Mouse (Mus musculus): ENCODE results near the gene Dock6. TPM values are rescaled to one million over a fixed set of nuclear protein-coding genes. Genes with fewer than 3 reads are reported as not detected.
"Not testable (repeated sequence)": the region's sequence is repeated elsewhere in the genome, so short reads cannot be mapped to it uniquely, and the experiment has no call there.

Gene Dock6
- 0.64 and 1.6 TPM in 2 replicates for total RNA-seq (2015)
- 0.67 and 2.3 TPM in 2 replicates for total RNA-seq (2017)

- ATAC-seq (replicated peaks; ENCODE audit: poor library complexity) = peak; percentile 99
Measured at GRCm38 (mm10) chr9:21852128-21853091, at the start of gene Dock6. TSS of gene Dock6 (minus strand) at chr9:21852635.

GRCm38 (mm10) chr9:21901223-21901820 is 48.9 kb upstream of the Dock6 start:
- peak; percentile 100 for ATAC-seq (replicated peaks; ENCODE audit: poor library complexity)

GRCm38 (mm10) chr9:21889229-21889628 is 36.8 kb upstream of the Dock6 start:
- ATAC-seq (replicated peaks; ENCODE audit: poor library complexity) = peak; percentile 63

GRCm38 (mm10) chr9:21876601-21877000 is 24.2 kb upstream of the Dock6 start:
- ATAC-seq (replicated peaks; ENCODE audit: poor library complexity) = no peak

- no peak for ATAC-seq (replicated peaks; ENCODE audit: poor library complexity)
Measured at GRCm38 (mm10) chr9:21872204-21872603, 19.8 kb upstream of the Dock6 start.

GRCm38 (mm10) chr9:21870879-21871524 is 18.6 kb upstream of the Dock6 start:
- ATAC-seq (replicated peaks; ENCODE audit: poor library complexity) = peak; percentile 73; the same call in 1 of the 2 replicates

- not testable (repeated sequence) for ATAC-seq (replicated peaks; ENCODE audit: poor library complexity)
Measured at GRCm38 (mm10) chr9:21869290-21869689, 16.9 kb upstream of the Dock6 start.

- ATAC-seq (replicated peaks; ENCODE audit: poor library complexity) = no peak
Measured at GRCm38 (mm10) chr9:21867726-21868125, 15.3 kb upstream of the Dock6 start.

- no peak for ATAC-seq (replicated peaks; ENCODE audit: poor library complexity)
Measured at GRCm38 (mm10) chr9:21866641-21867040, 14.2 kb upstream of the Dock6 start.

GRCm38 (mm10) chr9:21865673-21866398 is 13.4 kb upstream of the Dock6 start:
- ATAC-seq (replicated peaks; ENCODE audit: poor library complexity) = no peak

GRCm38 (mm10) chr9:21862181-21862580 is 9.7 kb upstream of the Dock6 start:
- ATAC-seq (replicated peaks; ENCODE audit: poor library complexity) = no peak

- ATAC-seq (replicated peaks; ENCODE audit: poor library complexity) = not testable (repeated sequence)
Measured at GRCm38 (mm10) chr9:21860349-21860748, 7.9 kb upstream of the Dock6 start.

- ATAC-seq (replicated peaks; ENCODE audit: poor library complexity) = peak; percentile 46
Measured at GRCm38 (mm10) chr9:21859606-21860005, 7.2 kb upstream of the Dock6 start.

- ATAC-seq (replicated peaks; ENCODE audit: poor library complexity) = no peak
Measured at GRCm38 (mm10) chr9:21858084-21858483, 5.6 kb upstream of the Dock6 start.

GRCm38 (mm10) chr9:21857501-21857900 is 5.1 kb upstream of the Dock6 start:
- no peak for ATAC-seq (replicated peaks; ENCODE audit: poor library complexity)

- ATAC-seq (replicated peaks; ENCODE audit: poor library complexity) = no peak
Measured at GRCm38 (mm10) chr9:21854894-21855293, 2.5 kb upstream of the Dock6 start.

- no peak for ATAC-seq (replicated peaks; ENCODE audit: poor library complexity)
Measured at GRCm38 (mm10) chr9:21853961-21854360, 1.5 kb upstream of the Dock6 start.

- no peak for ATAC-seq (replicated peaks; ENCODE audit: poor library complexity)
Measured at GRCm38 (mm10) chr9:21851084-21851483, 1.4 kb downstream of the Dock6 start.

GRCm38 (mm10) chr9:21849691-21850677 is 2.5 kb downstream of the Dock6 start:
- ATAC-seq (replicated peaks; ENCODE audit: poor library complexity) = no peak

GRCm38 (mm10) chr9:21847926-21848325 is 4.5 kb downstream of the Dock6 start:
- ATAC-seq (replicated peaks; ENCODE audit: poor library complexity) = no peak
